Mouse (Mus musculus): ENCODE results near the gene Frmpd3. TPM values are rescaled to one million over a fixed set of nuclear protein-coding genes. Genes with fewer than 3 reads are reported as not detected.
"Not testable (repeated sequence)": the region's sequence is repeated elsewhere in the genome, so short reads cannot be mapped to it uniquely, and the experiment has no call there.

Gene Frmpd3
- total and polyA plus RNA-seq, 3 experiments, result not detected

DNA sequence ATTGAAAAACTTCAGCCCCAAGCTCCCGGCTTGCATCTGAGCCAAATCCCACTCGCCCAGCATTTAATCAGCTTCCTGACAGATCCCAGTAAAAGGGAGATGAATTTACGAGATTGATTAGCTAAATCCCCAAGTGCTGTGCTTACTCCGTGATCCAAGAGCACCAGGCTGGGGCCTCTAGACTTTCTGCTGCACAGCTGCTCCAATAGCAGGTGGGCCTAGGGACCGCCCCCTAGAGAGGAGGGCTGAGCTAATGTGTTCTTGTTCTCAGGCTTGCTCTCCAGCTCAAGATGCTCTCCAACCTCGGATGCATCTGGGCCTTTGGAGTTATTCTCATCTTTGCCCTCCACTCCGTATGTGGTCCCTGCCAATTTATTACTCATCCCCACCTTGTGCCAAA, 36.4 kb upstream of the Frmpd3 start:
- no peaks in the 10 kb centered on the region for H3K79me2 ChIP-seq (ENCODE audit: control insufficient read depth, insufficient read depth, low read length, poor library complexity)
- H3K4me3 ChIP-seq (ENCODE audit: control insufficient read depth in 1 of 2, insufficient read depth in 1 of 2, low read depth in 2 of 2, low read length in 2 of 2), result no peak overlapping the region
- H3K27me3 ChIP-seq (ENCODE audit: control insufficient read depth in 1 of 2, insufficient read depth in 2 of 2, low read length in 2 of 2), result peaks cover 0 to 3% of the 10 kb centered on the region in 2 experiments
- H3K9me3 ChIP-seq (replicated peaks; ENCODE audit: insufficient read depth, low read length), result no peaks in the 10 kb centered on the region
- H3K9ac ChIP-seq (ENCODE audit: control insufficient read depth, low read depth, low read length, poor library complexity, severe bottlenecking), result no peak overlapping the region
- H3K36me3 ChIP-seq (ENCODE audit: control insufficient read depth in 1 of 2, insufficient read depth in 2 of 2, low read length in 2 of 2), result no peaks in the 10 kb centered on the region
- no peaks in the 10 kb centered on the region for H3K4me1 ChIP-seq (ENCODE audit: control insufficient read depth in 1 of 2, insufficient read depth in 2 of 2, low read length in 2 of 2)
- no peak for DNase-seq (ENCODE audit: low read depth, low spot score)
- TF ChIP-seq RCOR1 (IDR thresholded peaks at IDR 0.05; ENCODE audit: low read depth, low read length), result no peak
- no peak for TF ChIP-seq TBP (IDR thresholded peaks at IDR 0.05; ENCODE audit: low read depth, low read length)
- H3K27ac ChIP-seq (ENCODE audit: control insufficient read depth, low read depth, low read length), result no peak overlapping the region

- no peaks in the 10 kb centered on the region for H3K36me3 ChIP-seq (ENCODE audit: control insufficient read depth in 1 of 2, insufficient read depth in 2 of 2, low read length in 2 of 2)
- no peak overlapping the region for H3K27ac ChIP-seq (ENCODE audit: control insufficient read depth, low read depth, low read length)
- TF ChIP-seq MAX (IDR thresholded peaks at IDR 0.05; ENCODE audit: low read length), result no peak
- H3K79me2 ChIP-seq (ENCODE audit: control insufficient read depth, insufficient read depth, low read length, poor library complexity), result no peaks in the 10 kb centered on the region
- no peak overlapping the region for H3K9ac ChIP-seq (ENCODE audit: control insufficient read depth, low read depth, low read length, poor library complexity, severe bottlenecking)
- no peak for DNase-seq (ENCODE audit: low read depth, low spot score)
- no peaks in the 10 kb centered on the region for H3K4me1 ChIP-seq (ENCODE audit: control insufficient read depth in 1 of 2, insufficient read depth in 2 of 2, low read length in 2 of 2)
- H3K9me3 ChIP-seq (replicated peaks; ENCODE audit: insufficient read depth, low read length), result no peaks in the 10 kb centered on the region
- no peaks in the 10 kb centered on the region; a peak in 2 of 4 replicates for H3K27me3 ChIP-seq (ENCODE audit: control insufficient read depth in 1 of 2, insufficient read depth in 2 of 2, low read length in 2 of 2)
- H3K4me3 ChIP-seq (ENCODE audit: control insufficient read depth in 1 of 2, insufficient read depth in 1 of 2, low read depth in 2 of 2, low read length in 2 of 2), result no peak overlapping the region
Observed at GRCm38 (mm10) chrX:140317931-140318330, 24.1 kb upstream of the Frmpd3 start.

DNA sequence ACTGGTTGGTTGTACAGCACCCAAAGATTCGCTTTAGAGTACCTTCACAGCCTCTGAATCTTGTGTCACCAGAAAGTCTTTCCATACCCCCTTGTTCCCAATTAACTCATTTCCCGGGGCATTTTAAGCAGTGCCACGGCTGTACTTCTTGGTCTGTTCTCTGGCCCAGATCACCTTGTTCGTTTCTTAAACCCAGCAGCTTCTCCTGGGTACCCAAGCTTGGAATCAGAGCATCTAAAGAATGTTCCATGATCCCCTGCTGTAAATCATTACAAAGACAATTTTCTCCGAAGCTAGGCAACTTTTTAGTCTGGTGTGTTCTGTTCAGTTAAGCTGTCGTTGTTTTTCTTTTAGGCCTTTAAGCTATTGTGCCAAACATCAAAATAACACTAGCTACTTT, 22.9 kb upstream of the Frmpd3 start:
- TF ChIP-seq KAT2A (conservative IDR thresholded peaks at IDR 0.05; ENCODE audit: low read depth, low read length), result no peak
- no peak for TF ChIP-seq GATA1 (IDR thresholded peaks at IDR 0.05; ENCODE audit: low read depth, low read length)
- TF ChIP-seq ETS1 (IDR thresholded peaks at IDR 0.05; ENCODE audit: low read depth, low read length), result no peak
- no peak for TF ChIP-seq SIN3A (IDR thresholded peaks at IDR 0.05; ENCODE audit: low read length)
- no peak for TF ChIP-seq USF2 (IDR thresholded peaks at IDR 0.05; ENCODE audit: borderline replicate concordance in 1 of 2, insufficient read depth in 1 of 2, low read depth in 1 of 2, low read length in 2 of 2)

DNA sequence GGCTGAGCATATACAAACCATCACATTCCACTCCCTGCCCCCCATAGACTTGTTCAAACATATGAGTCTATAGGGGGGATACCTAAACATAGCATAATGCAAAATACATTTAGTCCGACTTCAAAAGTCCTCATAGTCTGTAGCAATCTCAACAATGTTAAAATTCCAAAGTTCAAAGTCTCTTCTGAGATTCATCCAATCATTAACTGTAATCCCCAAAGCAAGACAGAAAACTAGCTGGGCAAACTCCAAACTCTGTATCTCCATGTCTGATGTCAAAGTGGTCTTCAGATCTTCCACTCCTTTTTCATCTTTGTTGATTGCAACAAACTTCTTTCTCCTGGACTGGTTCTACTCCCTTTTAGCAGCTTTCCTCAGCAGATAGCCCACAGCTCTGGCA, 21.4 kb upstream of the Frmpd3 start:
- not testable (repeated sequence) for H3K27ac ChIP-seq (ENCODE audit: control insufficient read depth, low read depth, low read length); H3K4me1 ChIP-seq (ENCODE audit: control insufficient read depth in 1 of 2, insufficient read depth in 2 of 2, low read length in 2 of 2); H3K36me3 ChIP-seq (ENCODE audit: control insufficient read depth in 1 of 2, insufficient read depth in 2 of 2, low read length in 2 of 2); H3K9me3 ChIP-seq (replicated peaks; ENCODE audit: insufficient read depth, low read length); H3K27me3 ChIP-seq (ENCODE audit: control insufficient read depth in 1 of 2, insufficient read depth in 2 of 2, low read length in 2 of 2); H3K79me2 ChIP-seq (ENCODE audit: control insufficient read depth, insufficient read depth, low read length, poor library complexity); DNase-seq (ENCODE audit: low read depth, low spot score); H3K4me3 ChIP-seq (ENCODE audit: control insufficient read depth in 1 of 2, insufficient read depth in 1 of 2, low read depth in 2 of 2, low read length in 2 of 2); H3K9ac ChIP-seq (ENCODE audit: control insufficient read depth, low read depth, low read length, poor library complexity, severe bottlenecking)

More for the DNA sequence above, 22.9 kb upstream of the Frmpd3 start:
- Histone ChIP-seq H3K79me2 (ENCODE audit: control insufficient read depth, insufficient read depth, low read length, poor library complexity) (no peaks in the 10 kb centered on the region), H3K27ac (ENCODE audit: control insufficient read depth, low read depth, low read length) (no peak overlapping the region), H3K36me3 (ENCODE audit: control insufficient read depth in 1 of 2, insufficient read depth in 2 of 2, low read length in 2 of 2) (no peaks in the 10 kb centered on the region), H3K4me3 (ENCODE audit: control insufficient read depth in 1 of 2, insufficient read depth in 1 of 2, low read depth in 2 of 2, low read length in 2 of 2) (no peak overlapping the region), H3K9ac (ENCODE audit: control insufficient read depth, low read depth, low read length, poor library complexity, severe bottlenecking) (no peak overlapping the region), H3K4me1 (ENCODE audit: control insufficient read depth in 1 of 2, insufficient read depth in 2 of 2, low read length in 2 of 2) (no peaks in the 10 kb centered on the region), H3K9me3 (replicated peaks; ENCODE audit: insufficient read depth, low read length) (no peaks in the 10 kb centered on the region), H3K27me3 (ENCODE audit: control insufficient read depth in 1 of 2, insufficient read depth in 2 of 2, low read length in 2 of 2) (no peaks in the 10 kb centered on the region; a peak in 2 of 4 replicates)
- no peak for DNase-seq (ENCODE audit: low read depth, low spot score)
